Mouse (Mus musculus) midbrain, embryonic 12.5 days (tissue): ENCODE measurements at regions not wholly inside any gene's neighbourhood (a gene's known extent, or its start where the extent isn't known, plus 50 kb on each side); places are given as distances from the start of the nearest gene placed in this dataset.
A peak's percentile ranks its signal among the peaks of the same experiment; 100 is the strongest.

Experiments
- ATAC-seq: fragments of 200-750 bp; cut with Nextera tagmentation; 2 replicates; pipeline ENCODE4 v1.8.0; 2017; ENCODE audit warnings: low read depth, moderate TSS enrichment, moderate library complexity; ENCODE audit not compliant: low FRiP score
- H3K27ac ChIP-seq: fragments of 300-500 bp; sonication (generic); replicated peaks from 2 replicates; pipeline ENCODE4 v1.5.1; 2016; ENCODE audit warnings: mild to moderate bottlenecking
- H3K27me3 ChIP-seq: fragments of 300-500 bp; sonication (generic); 2 replicates; pipeline ENCODE4 v1.6.1; 2016; ENCODE audit warnings: mild to moderate bottlenecking
- H3K36me3 ChIP-seq: fragments of 300-500 bp; sonication (generic); 2 replicates; pipeline ENCODE4 v1.6.1; 2016
- H3K4me1 ChIP-seq: fragments of 300-500 bp; sonication (generic); 2 replicates; pipeline ENCODE4 v1.6.1; 2016
- H3K4me2 ChIP-seq: fragments of 300-500 bp; sonication (generic); replicated peaks from 2 replicates; pipeline ENCODE4 v1.6.1; 2016; ENCODE audit warnings: mild to moderate bottlenecking, moderate library complexity
- H3K4me3 ChIP-seq: fragments of 300-500 bp; sonication (generic); 2 replicates; pipeline ENCODE4 v1.5.1; 2016; ENCODE audit warnings: mild to moderate bottlenecking
- H3K9ac ChIP-seq: fragments of 300-500 bp; sonication (generic); replicated peaks from 2 replicates; pipeline ENCODE4 v1.6.1; 2016; ENCODE audit warnings: mild to moderate bottlenecking, moderate library complexity
- H3K9me3 ChIP-seq: fragments of 300-500 bp; sonication (generic); 2 replicates; pipeline ENCODE4 v1.6.1; 2016; ENCODE audit warnings: mild to moderate bottlenecking
- WGBS: fragments of 180-500 bp; shearing (Covaris S2); methylation state at CpG from one replicate; pipeline ENCODE4 v1.1.7; 2016; 5-methylcytosine and 5-hydroxymethylcytosine counted together

DNA sequence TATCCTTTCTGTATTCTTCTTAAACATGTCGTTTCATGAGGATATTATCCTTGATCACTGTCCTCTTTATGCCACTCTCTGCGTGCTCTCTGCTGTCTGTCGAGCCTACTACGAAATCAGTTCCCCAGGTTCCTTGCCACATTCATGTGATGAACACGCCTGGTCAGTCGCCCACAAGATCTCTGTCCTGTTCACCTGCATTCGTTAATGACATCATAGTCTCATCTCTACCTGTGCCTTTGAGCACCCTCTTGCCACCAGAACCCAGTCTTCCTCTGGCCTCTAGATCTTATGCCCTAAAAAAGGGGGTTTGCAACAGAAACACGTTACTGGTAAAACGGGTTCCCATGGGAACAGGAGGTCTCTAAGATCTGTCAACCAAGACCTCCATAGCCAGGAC, 283.6 kb upstream of the Nfe2l3 start:
- 90% methylated on average over 9 of the region's 9 CpGs for WGBS

DNA sequence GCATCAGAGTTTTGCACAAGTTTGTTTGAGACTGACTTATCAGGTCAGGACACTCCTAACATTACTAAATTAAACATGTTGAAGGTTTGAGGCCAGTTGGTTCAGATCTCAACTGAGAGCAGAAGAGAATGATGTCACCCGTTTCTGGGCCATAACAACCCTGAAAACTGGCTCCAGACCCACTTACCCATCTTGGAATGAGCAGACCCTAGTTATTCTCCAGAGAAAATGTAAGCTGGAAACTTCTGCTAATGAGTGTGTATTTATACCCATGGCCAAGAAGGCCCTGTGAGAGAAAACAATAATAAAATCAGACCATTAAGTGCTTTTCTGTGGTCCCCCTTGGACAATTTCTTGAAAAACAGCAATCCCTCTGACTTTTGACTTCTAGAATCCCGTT, 282.4 kb upstream of the Nfe2l3 start:
- WGBS = 83% methylated on average over 2 of the region's 2 CpGs

More for the DNA sequence above, 283.6 kb upstream of the Nfe2l3 start:
- Histone ChIP-seq H3K4me2 (no peak overlapping the region), H3K4me1 (peaks cover 12% of the 10 kb centered on the region; the same call in 1 of the 2 replicates), H3K27me3 (no peaks in the 10 kb centered on the region), H3K4me3 (no peak overlapping the region), H3K27ac (no peak overlapping the region), H3K9ac (no peak overlapping the region), H3K36me3 (no peaks in the 10 kb centered on the region), H3K9me3 (no peaks in the 10 kb centered on the region)
- no peak for ATAC-seq

DNA sequence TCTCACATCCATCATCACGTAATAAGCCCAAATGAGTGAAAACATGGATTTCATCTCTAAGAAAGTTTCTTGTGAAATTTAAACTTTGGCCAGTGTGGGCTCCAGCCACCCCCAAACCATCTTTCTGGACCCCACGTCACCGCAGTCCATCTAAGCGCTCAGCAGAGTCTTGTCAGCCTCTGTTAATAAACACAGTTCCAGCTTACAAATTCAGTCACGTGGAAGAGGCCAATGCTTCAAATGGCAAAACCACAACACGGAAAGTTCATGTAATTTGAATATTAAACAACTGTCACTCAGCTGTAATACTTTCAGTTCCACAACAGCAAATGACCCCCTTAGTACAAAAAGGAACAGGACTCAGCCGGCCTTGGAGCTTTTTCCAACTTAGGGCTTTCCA, 282.0 kb upstream of the Nfe2l3 start:
- no peak overlapping the region for H3K9ac ChIP-seq
- no peak overlapping the region for H3K4me2 ChIP-seq
- H3K4me1 ChIP-seq = peaks cover 12% of the 10 kb centered on the region; the same call in 1 of the 2 replicates
- H3K27me3 ChIP-seq = no peaks in the 10 kb centered on the region
- WGBS = 93% methylated on average over 7 of the region's 7 CpGs
- no peak overlapping the region for H3K27ac ChIP-seq
- no peaks in the 10 kb centered on the region for H3K9me3 ChIP-seq
- no peak for ATAC-seq
- no peaks in the 10 kb centered on the region for H3K36me3 ChIP-seq
- no peak overlapping the region for H3K4me3 ChIP-seq

More for the DNA sequence above, 282.4 kb upstream of the Nfe2l3 start:
- no peak for ATAC-seq
- Histone ChIP-seq H3K27me3 (no peaks in the 10 kb centered on the region), H3K36me3 (no peaks in the 10 kb centered on the region), H3K9me3 (no peaks in the 10 kb centered on the region), H3K4me2 (no peak overlapping the region), H3K4me3 (no peak overlapping the region), H3K9ac (no peak overlapping the region), H3K4me1 (peaks cover 12% of the 10 kb centered on the region; the same call in 1 of the 2 replicates), H3K27ac (no peak overlapping the region)

DNA sequence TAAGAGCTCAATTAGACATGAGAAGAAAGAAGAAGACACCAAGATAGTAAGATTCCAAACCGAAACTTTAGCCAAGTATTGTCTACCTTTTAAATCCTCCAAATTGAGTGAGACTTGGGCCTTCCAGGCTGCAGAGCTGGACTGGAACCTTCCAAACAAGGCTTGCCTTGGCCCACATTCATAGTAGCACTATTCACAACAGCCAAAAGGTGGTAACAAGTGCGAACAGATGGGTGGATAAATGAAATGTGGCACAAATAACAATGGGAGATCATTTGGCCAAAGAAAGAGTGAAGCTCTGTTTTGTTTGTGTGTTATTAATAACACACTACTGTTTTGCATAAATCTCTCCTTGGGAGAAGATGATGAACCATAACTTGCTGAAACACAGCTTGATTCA, 281.6 kb upstream of the Nfe2l3 start:
- 88% methylated on average over 2 of the region's 2 CpGs for WGBS
- H3K27ac ChIP-seq = no peak overlapping the region
- no peaks in the 10 kb centered on the region for H3K9me3 ChIP-seq
- H3K27me3 ChIP-seq = no peaks in the 10 kb centered on the region
- H3K4me2 ChIP-seq = no peak overlapping the region
- no peaks in the 10 kb centered on the region for H3K36me3 ChIP-seq
- H3K9ac ChIP-seq = no peak overlapping the region
- H3K4me1 ChIP-seq = peaks cover 12% of the 10 kb centered on the region; the same call in 1 of the 2 replicates
- no peak for ATAC-seq
- no peak overlapping the region for H3K4me3 ChIP-seq

DNA sequence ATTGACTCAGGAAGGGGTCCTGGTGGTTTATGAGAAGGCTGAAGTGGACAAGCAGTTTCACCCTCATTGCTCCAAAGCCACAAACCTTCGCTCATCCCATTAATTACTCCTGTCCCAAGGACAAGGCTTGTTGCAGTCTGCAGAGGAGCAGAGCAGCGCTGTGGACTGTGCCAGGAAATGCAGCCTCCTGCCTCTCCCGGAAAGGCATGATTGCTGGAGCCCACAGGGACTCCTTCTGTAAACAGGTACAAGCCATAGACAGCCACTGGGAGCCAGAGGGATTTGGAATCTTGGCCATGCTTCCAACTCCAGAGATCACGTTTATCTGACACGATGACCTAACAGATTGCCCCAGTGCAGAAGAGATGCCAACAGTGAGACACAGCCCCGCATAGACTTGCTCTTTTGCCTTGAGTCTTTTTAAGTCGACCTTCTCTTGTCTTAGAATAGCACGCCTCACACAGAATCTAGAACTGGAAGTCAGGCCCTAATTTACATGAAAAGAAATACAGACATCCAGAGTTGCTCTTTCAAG, 275.6 kb upstream of the Nfe2l3 start:
- no peak overlapping the region for H3K4me2 ChIP-seq
- H3K27me3 ChIP-seq = no peaks in the 10 kb centered on the region
- H3K4me3 ChIP-seq = no peak overlapping the region
- no peaks in the 10 kb centered on the region for H3K36me3 ChIP-seq
- H3K9ac ChIP-seq = no peak overlapping the region
- H3K27ac ChIP-seq = no peak overlapping the region
- 0 out of 2 replicates have a peak, but pooled peaks cover 4% of the 10 kb centered on the region for H3K4me1 ChIP-seq
- WGBS = 74% methylated on average over 8 of the region's 8 CpGs
- ATAC-seq = no peak
- no peaks in the 10 kb centered on the region for H3K9me3 ChIP-seq

DNA sequence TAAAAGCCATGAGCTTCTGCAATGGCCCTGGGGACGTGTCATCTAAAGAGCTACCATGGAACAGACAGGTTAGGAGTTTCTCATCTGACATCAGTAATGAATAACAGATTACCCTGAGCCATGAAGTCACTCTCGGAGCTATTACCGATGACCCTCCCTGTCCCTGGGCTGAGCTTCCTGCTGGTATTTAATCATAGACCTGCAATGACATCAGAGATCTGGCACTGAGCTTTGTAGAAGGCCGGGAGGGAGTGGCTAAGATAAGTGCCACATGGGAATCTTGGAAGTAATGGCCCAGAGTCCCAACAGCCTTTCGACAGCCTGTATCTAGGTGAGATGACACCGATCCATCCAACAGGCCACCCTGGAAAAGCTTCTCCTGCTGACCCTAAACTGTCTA, 271.3 kb upstream of the Nfe2l3 start:
- no peak for ATAC-seq
- 86% methylated on average over 6 of the region's 6 CpGs for WGBS

DNA sequence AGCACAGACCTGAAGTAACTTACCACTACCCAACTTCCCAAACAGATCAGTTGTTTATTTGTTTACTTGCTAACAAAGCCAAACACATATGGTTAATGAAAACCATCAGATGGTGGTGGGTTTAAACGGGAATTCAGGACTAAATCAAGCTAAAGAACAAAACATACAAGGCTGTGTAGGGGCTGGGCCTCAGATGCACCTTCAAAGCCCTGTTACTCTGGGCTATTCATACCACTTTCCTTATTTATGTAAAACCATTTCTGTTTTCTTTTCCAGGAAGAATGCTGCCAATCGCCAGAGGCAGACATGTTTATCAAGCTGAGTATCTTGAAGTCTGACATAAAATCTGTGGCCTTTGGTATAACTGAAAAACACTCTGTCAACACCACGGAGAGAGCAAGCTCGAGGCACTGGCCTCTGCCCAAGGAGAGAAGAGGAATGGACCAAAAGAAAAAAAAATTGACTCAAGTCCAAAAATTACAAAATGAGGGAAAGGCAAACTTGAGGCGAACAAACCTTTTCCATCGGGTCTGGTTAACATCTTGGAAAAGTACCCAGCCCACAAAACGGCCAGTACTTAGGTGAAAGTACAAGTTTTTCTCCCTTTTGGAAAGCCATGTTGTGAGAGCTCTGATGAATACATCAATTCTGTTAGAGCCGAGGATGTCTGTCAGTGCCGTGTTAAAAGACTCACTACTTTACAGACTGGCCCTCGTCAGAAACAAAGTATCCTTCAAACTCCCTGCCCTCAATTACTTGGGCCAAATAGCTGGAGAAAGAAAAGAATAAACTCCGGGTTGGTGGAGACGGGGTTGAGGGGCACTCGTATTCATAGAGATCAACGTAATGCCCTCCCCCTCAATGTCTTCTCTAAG, 270.0 kb upstream of the Nfe2l3 start:
- Histone ChIP-seq H3K27me3 (no peaks in the 10 kb centered on the region), H3K4me1 (peaks cover 4% of the 10 kb centered on the region), H3K9ac (no peak overlapping the region), H3K9me3 (no peaks in the 10 kb centered on the region), H3K36me3 (no peaks in the 10 kb centered on the region), H3K4me3 (no peak overlapping the region), H3K4me2 (no peak overlapping the region), H3K27ac (no peak overlapping the region)
- 73% methylated on average over 14 of the region's 14 CpGs for WGBS
- ATAC-seq = no peak

More for the DNA sequence above, 271.3 kb upstream of the Nfe2l3 start:
- no peak overlapping the region for H3K4me3 ChIP-seq
- H3K36me3 ChIP-seq = no peaks in the 10 kb centered on the region
- H3K4me2 ChIP-seq = no peak overlapping the region
- peaks cover 4% of the 10 kb centered on the region for H3K4me1 ChIP-seq
- no peak overlapping the region for H3K9ac ChIP-seq
- H3K27ac ChIP-seq = no peak overlapping the region
- H3K27me3 ChIP-seq = no peaks in the 10 kb centered on the region
- H3K9me3 ChIP-seq = no peaks in the 10 kb centered on the region

DNA sequence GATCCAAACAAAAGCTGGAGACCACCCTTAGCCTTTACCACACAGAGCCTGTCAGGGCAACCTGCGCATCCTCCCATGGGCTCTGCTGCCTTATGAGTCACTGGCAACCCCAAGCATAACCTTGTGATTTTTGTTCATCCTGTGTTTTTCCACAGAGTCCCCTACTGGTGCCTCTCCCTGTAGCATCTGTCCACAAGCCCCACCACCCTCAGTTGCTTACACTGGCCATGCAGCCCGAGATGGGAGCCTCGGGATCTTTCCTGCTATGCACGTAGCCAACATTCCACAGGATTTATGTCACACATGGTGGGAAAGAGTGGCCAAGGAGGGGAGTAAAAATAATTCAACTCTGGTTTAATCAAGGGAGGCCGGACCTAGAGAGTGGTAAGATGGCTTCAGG, 269.2 kb upstream of the Nfe2l3 start:
- Histone ChIP-seq H3K4me1 (peaks cover 6% of the 10 kb centered on the region), H3K4me2 (no peak overlapping the region), H3K9me3 (no peaks in the 10 kb centered on the region), H3K27ac (no peak overlapping the region), H3K9ac (no peak overlapping the region), H3K27me3 (no peaks in the 10 kb centered on the region), H3K36me3 (no peaks in the 10 kb centered on the region), H3K4me3 (no peak overlapping the region)
- WGBS = 78% methylated on average over 5 of the region's 5 CpGs
- ATAC-seq = no peak

DNA sequence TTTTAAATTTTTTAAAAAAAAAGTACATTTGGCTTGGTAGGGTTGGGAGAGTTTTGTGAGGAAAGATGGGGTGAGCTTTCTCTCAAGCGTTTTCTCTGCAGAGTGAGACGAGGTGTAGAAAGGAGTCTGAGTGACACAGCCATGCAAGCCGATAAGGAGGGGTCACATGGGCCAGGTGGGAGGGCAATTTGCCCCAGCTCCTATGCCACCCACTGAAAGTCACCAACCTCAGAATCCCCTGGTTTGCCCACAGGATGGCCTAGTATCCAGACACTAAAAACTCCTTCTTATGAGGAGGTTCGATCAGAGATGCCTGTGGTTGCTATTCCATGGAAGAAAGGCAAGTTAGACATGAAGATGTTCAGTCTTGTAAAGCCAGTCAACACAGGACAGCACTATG, 268.6 kb upstream of the Nfe2l3 start:
- ATAC-seq = no peak
- H3K36me3 ChIP-seq = no peaks in the 10 kb centered on the region
- H3K4me3 ChIP-seq = no peak overlapping the region
- 82% methylated on average over 4 of the region's 4 CpGs for WGBS
- H3K9me3 ChIP-seq = no peaks in the 10 kb centered on the region
- no peak overlapping the region for H3K4me2 ChIP-seq
- H3K27ac ChIP-seq = no peak overlapping the region
- H3K27me3 ChIP-seq = 0 out of 2 replicates have a peak, but pooled peaks cover 4% of the 10 kb centered on the region
- H3K9ac ChIP-seq = no peak overlapping the region
- peaks cover 12% of the 10 kb centered on the region for H3K4me1 ChIP-seq

DNA sequence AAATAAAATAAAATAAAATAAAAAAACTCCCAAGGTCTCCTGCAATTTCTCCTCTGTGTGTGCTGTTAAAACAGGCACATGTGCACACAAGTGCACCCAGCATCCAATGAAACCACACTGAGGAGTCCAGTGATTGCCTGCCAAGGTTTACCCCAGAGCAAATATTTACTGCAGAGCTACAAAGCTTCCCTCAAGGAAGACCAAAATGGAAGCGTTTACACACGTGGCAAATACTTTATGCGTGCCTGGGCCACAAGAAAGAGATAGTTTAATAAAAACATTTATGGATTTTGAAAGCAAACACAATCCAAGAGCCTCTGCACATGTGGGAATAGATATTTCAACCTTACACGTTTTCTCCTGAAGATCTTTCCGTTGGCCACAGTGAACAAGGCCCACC, 265.4 kb upstream of the Nfe2l3 start:
- H3K27ac ChIP-seq = no peak overlapping the region
- no peak overlapping the region for H3K4me2 ChIP-seq
- 0 out of 2 replicates have a peak, but pooled peaks cover 5% of the 10 kb centered on the region for H3K27me3 ChIP-seq
- no peaks in the 10 kb centered on the region for H3K36me3 ChIP-seq
- ATAC-seq = no peak
- H3K4me3 ChIP-seq = no peak overlapping the region
- no peak overlapping the region for H3K9ac ChIP-seq
- no peaks in the 10 kb centered on the region for H3K9me3 ChIP-seq
- peaks cover 22% of the 10 kb centered on the region for H3K4me1 ChIP-seq
- 71% methylated on average over 5 of the region's 5 CpGs for WGBS

DNA sequence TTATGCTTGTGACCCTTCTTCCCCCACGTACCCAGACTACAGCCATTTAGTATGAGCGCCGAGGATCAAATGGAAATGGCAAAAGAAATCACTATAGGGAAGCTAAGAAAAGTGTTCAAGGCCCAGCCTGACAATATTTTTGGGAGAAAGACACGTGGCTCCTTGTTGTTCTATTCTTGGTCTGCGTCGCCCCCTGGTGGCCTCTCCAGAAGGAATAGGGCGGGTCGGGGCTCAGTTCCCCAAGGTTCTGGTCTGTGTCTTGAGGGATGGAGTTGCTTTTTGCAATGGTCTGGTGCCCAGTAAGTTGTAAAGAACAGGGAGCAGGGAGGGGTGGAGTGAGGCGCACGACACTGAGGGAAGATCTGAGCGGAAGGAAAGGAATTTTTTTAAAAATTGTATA, 264.4 kb upstream of the Nfe2l3 start:
- 3% methylated on average over 11 of the region's 11 CpGs for WGBS
- Histone ChIP-seq H3K27me3 (peaks cover 13% of the 10 kb centered on the region; the same call in 1 of the 2 replicates), H3K4me1 (peaks cover 30% of the 10 kb centered on the region), H3K27ac (peak overlapping the region; percentile 82), H3K36me3 (no peaks in the 10 kb centered on the region), H3K9me3 (no peaks in the 10 kb centered on the region), H3K4me2 (peak overlapping the region; percentile 59; the same call in 1 of the 2 replicates), H3K9ac (no peak overlapping the region), H3K4me3 (no peak overlapping the region)
- ATAC-seq = 0 out of 2 replicates have a peak, but pooled peaks have one; percentile 16
